Mouse (Mus musculus): ENCODE results near the gene Baiap2. TPM values are rescaled to one million over a fixed set of nuclear protein-coding genes. Genes with fewer than 3 reads are reported as not detected.

Gene Baiap2
- polyA plus RNA-seq, 1 experiment from 2014 or later = 21.3 TPM

DNA sequence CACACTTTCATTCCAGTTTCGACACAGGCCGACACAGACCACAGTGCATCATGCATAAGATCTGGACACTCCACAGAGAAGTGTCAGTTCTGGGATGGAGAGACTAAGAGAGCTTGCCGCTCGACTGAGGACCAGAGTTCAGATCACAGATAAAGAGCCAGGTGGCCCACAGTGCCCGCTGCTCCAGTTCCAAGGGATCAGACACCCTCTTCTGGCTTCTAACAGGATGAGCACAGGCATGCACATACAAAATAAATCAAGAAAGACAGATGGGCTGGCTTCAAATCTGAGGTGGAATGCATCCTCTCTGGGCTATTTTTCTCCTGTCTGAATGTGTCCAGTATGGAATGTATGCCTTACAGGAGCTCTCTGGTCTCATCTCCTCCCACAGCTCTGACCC, 15.8 kb upstream of the Baiap2 start:
- TF ChIP-seq CTCF (IDR thresholded peaks at IDR 0.05; ENCODE audit: low read depth) = no peak
- no peak for TF ChIP-seq EP300 (IDR thresholded peaks at IDR 0.05; ENCODE audit: low read depth)
- ATAC-seq (no peak), DNase-seq (no peak)
- no peaks in the 10 kb centered on the region for H3K9me3 ChIP-seq (ENCODE audit: low read length)
- no peak overlapping the region for H3K9ac ChIP-seq (replicated peaks)
- no peaks in the 10 kb centered on the region; the same call in 1 of the 2 replicates for H3K4me1 ChIP-seq (ENCODE audit: insufficient read depth)
- H3K4me2 ChIP-seq (ENCODE audit: low read depth, low read length) = no peak overlapping the region
- H3K4me3 ChIP-seq (ENCODE audit: low read depth, low read length) = no peak overlapping the region
- 68% methylated on average over 5 of the region's 5 CpGs for WGBS (ENCODE audit: insufficient replicate concordance)
- no peak overlapping the region for H3K27ac ChIP-seq (ENCODE audit: low read depth)
- H3K36me3 ChIP-seq (replicated peaks; ENCODE audit: insufficient read depth, low read length) = no peaks in the 10 kb centered on the region
- no peaks in the 10 kb centered on the region for H3K27me3 ChIP-seq (ENCODE audit: insufficient read depth, low read length)

DNA sequence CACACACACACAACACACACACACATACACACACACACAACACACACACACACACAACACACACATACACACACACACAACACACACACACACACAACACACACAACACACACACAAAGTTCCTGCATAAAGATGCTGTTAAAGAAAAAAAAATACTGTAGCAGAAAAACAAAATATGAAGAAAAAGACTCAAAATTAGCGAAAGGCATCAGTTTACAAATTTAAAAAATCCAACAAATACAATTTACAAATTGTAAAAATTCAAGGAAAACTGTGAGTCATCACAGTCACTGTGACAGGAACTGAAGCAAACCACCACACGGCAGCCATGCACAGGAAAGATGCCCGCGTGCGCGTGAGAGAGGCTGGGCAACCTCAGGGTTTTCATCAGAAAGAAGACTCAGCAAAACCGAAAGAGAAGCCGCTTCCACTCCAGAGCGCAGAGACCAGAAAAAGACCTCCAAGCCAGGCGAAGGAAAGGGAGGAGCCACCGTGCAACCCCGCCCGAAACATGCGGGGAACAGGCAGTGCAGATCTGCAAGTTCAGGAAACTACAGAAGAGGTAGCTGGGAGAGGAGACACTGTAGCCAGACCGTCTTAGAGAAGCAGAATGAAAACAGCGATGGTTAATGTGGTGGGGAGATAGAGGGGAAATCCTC, 14.4 kb upstream of the Baiap2 start:
- TF ChIP-seq EP300 (IDR thresholded peaks at IDR 0.05; ENCODE audit: low read depth) (no peak), CTCF (IDR thresholded peaks at IDR 0.05; ENCODE audit: low read depth) (no peak)
- no peak overlapping the region for H3K9ac ChIP-seq (replicated peaks)
- H3K4me1 ChIP-seq (ENCODE audit: insufficient read depth) = no peaks in the 10 kb centered on the region; the same call in 1 of the 2 replicates
- peak overlapping the region; percentile 20; the same call in 1 of the 2 replicates for H3K4me3 ChIP-seq (ENCODE audit: low read depth, low read length)
- H3K27ac ChIP-seq (ENCODE audit: low read depth) = 0 out of 2 replicates have a peak overlapping the region, but pooled peaks have one; percentile 55
- H3K36me3 ChIP-seq (replicated peaks; ENCODE audit: insufficient read depth, low read length) = no peaks in the 10 kb centered on the region
- DNase-seq (peak; percentile 66), ATAC-seq (peak; percentile 54)
- H3K4me2 ChIP-seq (ENCODE audit: low read depth, low read length) = peak overlapping the region; percentile 58
- H3K9me3 ChIP-seq (ENCODE audit: low read length) = no peaks in the 10 kb centered on the region
- no peaks in the 10 kb centered on the region for H3K27me3 ChIP-seq (ENCODE audit: insufficient read depth, low read length)
- WGBS (ENCODE audit: insufficient replicate concordance) = 22% methylated on average over 16 of the region's 16 CpGs

DNA sequence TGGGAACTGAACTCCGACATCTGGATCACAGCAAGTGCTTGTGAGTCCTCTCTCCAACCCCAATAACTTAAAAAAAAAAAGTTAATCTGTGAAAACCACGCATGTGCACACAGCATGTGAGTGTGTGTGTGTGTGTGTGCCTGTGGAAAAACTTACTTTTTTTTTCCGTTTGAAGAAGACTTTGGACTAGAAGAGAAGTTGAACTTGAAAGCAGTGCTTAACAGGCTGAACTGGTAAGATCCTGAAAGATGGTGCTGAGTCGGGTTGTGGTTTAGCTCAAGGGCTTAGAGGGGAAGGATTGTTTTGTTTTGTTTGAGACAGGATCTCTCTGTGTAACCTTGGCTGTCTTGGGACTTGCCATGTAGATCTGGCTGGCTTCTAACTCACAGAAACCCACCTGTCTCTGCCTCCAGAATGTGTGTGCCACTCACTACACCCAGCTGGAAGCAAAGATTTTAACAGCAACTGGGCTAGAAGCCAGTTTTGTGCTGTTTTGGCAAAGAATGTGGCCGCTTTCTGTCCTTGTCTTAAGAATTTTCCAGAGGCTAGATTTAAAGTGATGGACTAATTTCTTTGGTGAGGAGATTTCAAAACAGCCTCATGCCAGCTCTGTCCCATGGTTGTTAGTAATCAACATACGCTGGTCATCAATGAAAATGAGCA, 12.8 kb upstream of the Baiap2 start:
- Histone ChIP-seq H3K4me3 (ENCODE audit: low read depth, low read length) (no peak overlapping the region), H3K4me1 (ENCODE audit: insufficient read depth) (no peaks in the 10 kb centered on the region; the same call in 1 of the 2 replicates), H3K9ac (replicated peaks) (no peak overlapping the region), H3K27me3 (ENCODE audit: insufficient read depth, low read length) (no peaks in the 10 kb centered on the region), H3K36me3 (replicated peaks; ENCODE audit: insufficient read depth, low read length) (no peaks in the 10 kb centered on the region), H3K27ac (ENCODE audit: low read depth) (no peak overlapping the region), H3K4me2 (ENCODE audit: low read depth, low read length) (no peak overlapping the region), H3K9me3 (ENCODE audit: low read length) (no peaks in the 10 kb centered on the region)
- ATAC-seq = no peak
- no peak for DNase-seq
- no peak for TF ChIP-seq CTCF (IDR thresholded peaks at IDR 0.05; ENCODE audit: low read depth)
- no peak for TF ChIP-seq EP300 (IDR thresholded peaks at IDR 0.05; ENCODE audit: low read depth)
- 57% methylated on average over 6 of the region's 6 CpGs for WGBS (ENCODE audit: insufficient replicate concordance)

DNA sequence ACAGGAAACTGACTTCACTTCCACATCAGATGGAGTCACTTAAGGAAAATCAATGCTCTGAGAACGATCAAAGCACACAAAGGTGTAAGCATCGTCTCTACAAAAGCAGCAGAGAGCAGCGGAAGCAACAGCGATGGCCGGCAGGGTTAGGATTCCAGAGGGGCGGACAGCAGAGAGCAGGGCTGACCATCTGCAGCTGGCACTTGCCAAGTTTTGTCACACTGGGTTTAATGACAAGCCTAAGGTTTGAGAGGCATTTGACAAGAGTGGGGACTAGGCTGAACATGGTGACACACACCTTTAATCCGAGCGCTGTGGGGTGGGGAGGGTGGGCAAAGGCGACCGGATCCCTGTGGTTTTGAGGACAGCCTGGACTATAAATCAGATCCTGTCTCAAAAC, 10.8 kb upstream of the Baiap2 start:
- DNase-seq = no peak
- H3K4me2 ChIP-seq (ENCODE audit: low read depth, low read length) = no peak overlapping the region
- no peak overlapping the region for H3K4me3 ChIP-seq (ENCODE audit: low read depth, low read length)
- no peaks in the 10 kb centered on the region for H3K27me3 ChIP-seq (ENCODE audit: insufficient read depth, low read length)
- H3K36me3 ChIP-seq (replicated peaks; ENCODE audit: insufficient read depth, low read length) = no peaks in the 10 kb centered on the region
- H3K9ac ChIP-seq (replicated peaks) = no peak overlapping the region
- no peak overlapping the region for H3K27ac ChIP-seq (ENCODE audit: low read depth)
- no peaks in the 10 kb centered on the region for H3K9me3 ChIP-seq (ENCODE audit: low read length)
- TF ChIP-seq EP300 (IDR thresholded peaks at IDR 0.05; ENCODE audit: low read depth) = no peak
- TF ChIP-seq CTCF (IDR thresholded peaks at IDR 0.05; ENCODE audit: low read depth) = no peak
- peaks cover 11% of the 10 kb centered on the region for H3K4me1 ChIP-seq (ENCODE audit: insufficient read depth)
- WGBS (ENCODE audit: insufficient replicate concordance) = 52% methylated on average over 10 of the region's 10 CpGs
- ATAC-seq = no peak

DNA sequence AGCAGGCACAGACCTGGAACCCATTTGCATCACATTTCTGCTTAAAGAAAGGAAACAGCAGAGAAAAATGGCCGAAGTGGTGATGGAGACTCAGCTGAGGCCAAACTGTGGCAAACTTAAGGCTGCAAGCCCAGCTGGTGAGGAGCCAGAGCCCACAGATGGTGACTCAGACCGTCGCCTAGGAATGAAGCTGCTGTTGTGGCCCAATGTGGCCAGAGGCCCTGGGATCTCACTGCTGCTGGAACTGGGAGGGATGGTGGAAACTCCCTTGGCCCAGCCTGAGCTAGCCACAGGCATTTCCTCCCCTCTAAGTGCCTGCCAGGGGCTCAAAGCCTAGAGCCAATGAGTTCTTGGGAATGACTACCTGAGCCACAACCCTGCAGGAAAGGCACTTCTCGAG, 9.4 kb upstream of the Baiap2 start:
- Histone ChIP-seq H3K4me2 (ENCODE audit: low read depth, low read length) (no peak overlapping the region), H3K36me3 (replicated peaks; ENCODE audit: insufficient read depth, low read length) (no peaks in the 10 kb centered on the region), H3K27me3 (ENCODE audit: insufficient read depth, low read length) (no peaks in the 10 kb centered on the region), H3K4me3 (ENCODE audit: low read depth, low read length) (no peak overlapping the region), H3K9ac (replicated peaks) (no peak overlapping the region), H3K4me1 (ENCODE audit: insufficient read depth) (peaks cover 23% of the 10 kb centered on the region), H3K27ac (ENCODE audit: low read depth) (no peak overlapping the region), H3K9me3 (ENCODE audit: low read length) (no peaks in the 10 kb centered on the region)
- 67% methylated on average over 4 of the region's 4 CpGs for WGBS (ENCODE audit: insufficient replicate concordance)
- DNase-seq (no peak), ATAC-seq (no peak)
- no peak for TF ChIP-seq CTCF (IDR thresholded peaks at IDR 0.05; ENCODE audit: low read depth)
- TF ChIP-seq EP300 (IDR thresholded peaks at IDR 0.05; ENCODE audit: low read depth) = no peak

DNA sequence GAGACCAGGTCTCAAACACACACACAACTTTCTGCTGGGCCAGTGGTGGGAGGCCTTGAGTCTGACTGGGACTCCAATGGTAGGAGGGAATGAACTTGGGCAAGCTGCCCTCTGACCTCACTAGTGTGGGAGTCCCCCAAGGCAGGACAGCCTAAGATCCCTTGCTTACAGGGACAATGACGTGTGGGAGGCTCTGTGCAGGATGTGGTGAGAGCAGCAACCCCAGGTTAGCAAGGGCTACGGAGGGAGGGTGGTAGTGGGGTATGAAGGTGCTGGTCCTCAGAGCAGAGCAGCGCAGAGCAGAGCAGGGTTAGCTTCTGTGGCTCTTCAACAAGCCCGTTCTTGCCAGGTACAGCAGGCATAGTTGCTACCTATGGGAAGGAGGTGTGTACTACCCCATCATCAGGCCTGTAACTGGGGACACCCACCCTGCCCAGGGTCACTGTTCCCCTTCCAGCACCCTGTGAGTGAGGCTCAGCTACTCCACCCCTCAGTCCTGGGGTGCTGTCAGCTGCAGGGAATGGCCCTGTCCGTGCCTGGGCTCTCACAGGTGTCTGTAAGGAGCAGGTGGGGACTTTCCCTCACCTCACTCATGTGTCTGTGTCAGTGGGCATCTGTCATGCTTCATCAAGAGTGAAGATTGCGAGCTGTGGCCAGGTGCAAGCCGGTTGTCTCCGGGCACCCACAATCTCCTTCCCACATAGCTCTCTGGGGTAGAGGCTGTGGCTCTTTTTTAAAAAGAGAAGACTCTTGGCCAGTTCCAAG, 8.6 kb upstream of the Baiap2 start:
- no peak overlapping the region for H3K4me2 ChIP-seq (ENCODE audit: low read depth, low read length)
- no peaks in the 10 kb centered on the region for H3K9me3 ChIP-seq (ENCODE audit: low read length)
- TF ChIP-seq CTCF (IDR thresholded peaks at IDR 0.05; ENCODE audit: low read depth) (no peak), EP300 (IDR thresholded peaks at IDR 0.05; ENCODE audit: low read depth) (no peak)
- H3K4me3 ChIP-seq (ENCODE audit: low read depth, low read length) = no peak overlapping the region
- ATAC-seq (no peak), DNase-seq (no peak)
- H3K27ac ChIP-seq (ENCODE audit: low read depth) = no peak overlapping the region
- H3K4me1 ChIP-seq (ENCODE audit: insufficient read depth) = peaks cover 31% of the 10 kb centered on the region
- 64% methylated on average over 8 of the region's 8 CpGs for WGBS (ENCODE audit: insufficient replicate concordance)
- H3K9ac ChIP-seq (replicated peaks) = no peak overlapping the region
- no peaks in the 10 kb centered on the region for H3K36me3 ChIP-seq (replicated peaks; ENCODE audit: insufficient read depth, low read length)
- H3K27me3 ChIP-seq (ENCODE audit: insufficient read depth, low read length) = no peaks in the 10 kb centered on the region

Measured in liver, postnatal 0 days (tissue).